In genomic region chr15:36381228-36381671, GRCm38 (mm10) we compare ENCODE assay signal across 10 mouse cellular contexts.
A peak's percentile ranks its signal among the peaks of the same experiment; 100 is the strongest.
DNase-seq lines count a peak whose midpoint lies in the region; ATAC-seq and TF ChIP-seq lines count a peak whose summit lies in the region.
"Had no signal": no experiment of that assay in that cellular context is flagged by ENCODE, and none has a peak within 500 bp of the region (broad histone marks: within the 10 kb centered on the region; RNA-seq: fewer than 3 reads in every experiment).

No protein-coding gene starts in this region.

- ATAC-seq in lung, embryonic 14.5 days (ENCODE audit: insufficient read depth), result no peak
- ATAC-seq in forebrain, embryonic 15.5 days (replicated peaks), result no peak
- ATAC-seq in liver, embryonic 13.5 days (ENCODE audit: low read depth), result peak; percentile 91

- no peaks in the 10 kb centered on the region for H3K36me3 ChIP-seq in lung, embryonic 14.5 days (ENCODE audit: insufficient read depth)
- H3K36me3 ChIP-seq in forebrain, embryonic 15.5 days, result no peaks in the 10 kb centered on the region
- H3K36me3 ChIP-seq in liver, embryonic 13.5 days, result no peaks in the 10 kb centered on the region

- WGBS in lung, embryonic 14.5 days, result 4% methylated on average over 8 of the region's 8 CpGs
- WGBS in forebrain, embryonic 15.5 days, result 10% methylated on average over 8 of the region's 8 CpGs
- 3% methylated on average over 8 of the region's 8 CpGs for WGBS in liver, embryonic 13.5 days (ENCODE audit: insufficient replicate concordance)

- H3K4me2 ChIP-seq in lung, embryonic 14.5 days, result peak overlapping the region; percentile 48
- peak overlapping the region; percentile 25 for H3K4me2 ChIP-seq in forebrain, embryonic 15.5 days (replicated peaks)
- peak overlapping the region; percentile 65 for H3K4me2 ChIP-seq in liver, embryonic 13.5 days

- no peak for TF ChIP-seq CTCF in lung, embryonic 14.5 days (IDR thresholded peaks at IDR 0.05; ENCODE audit: low read depth)

- no peak overlapping the region for H3K9ac ChIP-seq in lung, embryonic 14.5 days
- no peak overlapping the region for H3K9ac ChIP-seq in forebrain, embryonic 15.5 days (replicated peaks)
- peak overlapping the region; percentile 65 for H3K9ac ChIP-seq in liver, embryonic 13.5 days

- H3K27ac ChIP-seq in lung, embryonic 14.5 days (ENCODE audit: low read depth), result no peak overlapping the region
- no peak overlapping the region for H3K27ac ChIP-seq in forebrain, embryonic 15.5 days (replicated peaks)
- H3K27ac ChIP-seq in liver, embryonic 13.5 days, result peak overlapping the region; percentile 54; the same call in 1 of the 2 replicates

- no peaks in the 10 kb centered on the region for H3K9me3 ChIP-seq in lung, embryonic 14.5 days (ENCODE audit: low read depth, low read length)
- H3K9me3 ChIP-seq in forebrain, embryonic 15.5 days, result no peaks in the 10 kb centered on the region
- H3K9me3 ChIP-seq in liver, embryonic 13.5 days (replicated peaks), result no peaks in the 10 kb centered on the region

- H3K27me3 ChIP-seq in lung, embryonic 14.5 days (ENCODE audit: insufficient read depth, low read length), result no peaks in the 10 kb centered on the region
- no peaks in the 10 kb centered on the region for H3K27me3 ChIP-seq in forebrain, embryonic 15.5 days
- peaks cover 41% of the 10 kb centered on the region for H3K27me3 ChIP-seq in liver, embryonic 13.5 days

- peak overlapping the region; percentile 14; the same call in 1 of the 2 replicates for H3K4me3 ChIP-seq in lung, embryonic 14.5 days (ENCODE audit: low read depth, low read length)
- peak overlapping the region; percentile 8; the same call in 1 of the 2 replicates for H3K4me3 ChIP-seq in forebrain, embryonic 15.5 days
- H3K4me3 ChIP-seq in liver, embryonic 13.5 days (replicated peaks), result peak overlapping the region; percentile 40

- DNase-seq in lung, embryonic 14.5 days, result no peak
- no peak for DNase-seq in lung, postnatal 36 days
- no peak for DNase-seq in liver, embryonic 13.5 days
- DNase-seq in retina, embryonic 14.5 days (ENCODE audit: low spot score), result peak; percentile 25
- no peak for DNase-seq in right cerebral cortex, postnatal 4 days
- DNase-seq in thymus, postnatal 25 days, result no peak
- DNase-seq in lung, postnatal 4 days, result no peak
- DNase-seq: cerebellum, adult 9-11 months; lung, adult 2 months had no signal

- no peaks in the 10 kb centered on the region for H3K4me1 ChIP-seq in lung, embryonic 14.5 days (ENCODE audit: insufficient read depth)
- H3K4me1 ChIP-seq in forebrain, embryonic 15.5 days, result no peaks in the 10 kb centered on the region; the same call in 1 of the 2 replicates
- H3K4me1 ChIP-seq in liver, embryonic 13.5 days (replicated peaks), result peaks cover 22% of the 10 kb centered on the region
